Mouse (Mus musculus): Measurements from ENCODE around the gene Acadl.

- TF ChIP-seq CTCF (IDR thresholded peaks at IDR 0.05; ENCODE audit: low read depth) (no peak), EP300 (IDR thresholded peaks at IDR 0.05; ENCODE audit: low read depth) (no peak)
These were observed 80.8 kb downstream of the Acadl start for GRCm38 (mm10) chr1:66782296-66782695.
